ENCODE assay signal across 26 mouse cellular contexts in the genomic region with DNA sequence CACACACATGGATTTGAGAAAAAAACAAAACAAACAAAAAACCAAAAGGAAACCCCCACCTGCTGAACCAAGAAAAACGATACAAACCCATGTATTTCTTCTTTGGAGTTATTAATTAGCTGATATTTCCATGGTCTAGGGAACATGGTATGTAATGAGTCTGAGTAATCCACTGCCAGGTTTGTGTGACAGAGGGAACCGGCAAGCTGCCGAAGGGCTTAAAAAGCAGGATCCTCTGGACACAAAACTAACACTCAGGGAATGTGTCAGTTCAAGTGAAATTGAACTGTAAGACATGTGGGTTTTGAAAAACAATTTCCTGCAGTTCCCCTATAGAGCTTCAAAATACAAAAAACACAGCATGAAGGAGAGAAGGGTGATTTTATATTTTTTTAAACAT.
"Had no signal": no experiment of that assay in that cellular context is flagged by ENCODE, and none has a peak within 500 bp of the region (broad histone marks: within the 10 kb centered on the region; RNA-seq: fewer than 3 reads in every experiment).

No protein-coding gene starts in this region.

- H3K36me3 ChIP-seq: hindbrain, embryonic 12.5 days had no signal

- H3K9ac ChIP-seq: heart, embryonic 12.5 days; hindbrain, embryonic 12.5 days; hindbrain, embryonic 14.5 days; kidney, embryonic 15.5 days; limb, embryonic 13.5 days; limb, embryonic 15.5 days; liver, embryonic 12.5 days; liver, embryonic 14.5 days had no signal

- H3K27ac ChIP-seq: gastrocnemius, adult 2 months; heart, embryonic 10.5 days; hindbrain, embryonic 10.5 days; hindbrain, embryonic 12.5 days; hindbrain, embryonic 14.5 days; kidney, embryonic 15.5 days; kidney, postnatal 0 days; limb, embryonic 13.5 days; limb, embryonic 15.5 days; liver, embryonic 12.5 days; liver, embryonic 14.5 days had no signal

- H3K4me1 ChIP-seq: heart, embryonic 10.5 days; heart, embryonic 12.5 days; hindbrain, embryonic 10.5 days; hindbrain, embryonic 12.5 days; kidney, embryonic 15.5 days; limb, embryonic 13.5 days; limb, embryonic 15.5 days; liver, embryonic 12.5 days had no signal

- DNase-seq: gastrocnemius, adult 2 months; gastrocnemius, postnatal 10 days; gastrocnemius, postnatal 25 days; heart, adult 18-20 months; heart, postnatal 10 days; heart, postnatal 4 days; kidney, adult 11 months; kidney, adult 2 months; kidney, adult 9 months; kidney, postnatal 14 days; kidney, postnatal 36 days; layer of hippocampus, adult 9-11 months; layer of hippocampus, postnatal 36 days had no signal

- ATAC-seq: hindbrain, embryonic 16.5 days; intestine, embryonic 16.5 days; liver, embryonic 12.5 days had no signal

- H3K27me3 ChIP-seq: heart, embryonic 12.5 days; hindbrain, embryonic 12.5 days; kidney, embryonic 15.5 days; limb, embryonic 13.5 days; limb, embryonic 15.5 days; liver, embryonic 12.5 days had no signal

- H3K9me3 ChIP-seq: hindbrain, embryonic 10.5 days; hindbrain, embryonic 12.5 days; kidney, embryonic 15.5 days; limb, embryonic 15.5 days had no signal

- H3K4me2 ChIP-seq: heart, embryonic 12.5 days; hindbrain, embryonic 12.5 days; hindbrain, embryonic 14.5 days; kidney, embryonic 15.5 days; limb, embryonic 13.5 days; limb, embryonic 15.5 days; liver, embryonic 12.5 days had no signal

- H3K4me3 ChIP-seq: gastrocnemius, adult 2 months; heart, embryonic 10.5 days; heart, embryonic 12.5 days; hindbrain, embryonic 10.5 days; hindbrain, embryonic 12.5 days; kidney, embryonic 15.5 days; limb, embryonic 13.5 days; limb, embryonic 15.5 days; liver, embryonic 12.5 days had no signal
